Mouse (Mus musculus): ENCODE measurements around the gene Ltbp4.

Ltbp4 gene

DNA sequence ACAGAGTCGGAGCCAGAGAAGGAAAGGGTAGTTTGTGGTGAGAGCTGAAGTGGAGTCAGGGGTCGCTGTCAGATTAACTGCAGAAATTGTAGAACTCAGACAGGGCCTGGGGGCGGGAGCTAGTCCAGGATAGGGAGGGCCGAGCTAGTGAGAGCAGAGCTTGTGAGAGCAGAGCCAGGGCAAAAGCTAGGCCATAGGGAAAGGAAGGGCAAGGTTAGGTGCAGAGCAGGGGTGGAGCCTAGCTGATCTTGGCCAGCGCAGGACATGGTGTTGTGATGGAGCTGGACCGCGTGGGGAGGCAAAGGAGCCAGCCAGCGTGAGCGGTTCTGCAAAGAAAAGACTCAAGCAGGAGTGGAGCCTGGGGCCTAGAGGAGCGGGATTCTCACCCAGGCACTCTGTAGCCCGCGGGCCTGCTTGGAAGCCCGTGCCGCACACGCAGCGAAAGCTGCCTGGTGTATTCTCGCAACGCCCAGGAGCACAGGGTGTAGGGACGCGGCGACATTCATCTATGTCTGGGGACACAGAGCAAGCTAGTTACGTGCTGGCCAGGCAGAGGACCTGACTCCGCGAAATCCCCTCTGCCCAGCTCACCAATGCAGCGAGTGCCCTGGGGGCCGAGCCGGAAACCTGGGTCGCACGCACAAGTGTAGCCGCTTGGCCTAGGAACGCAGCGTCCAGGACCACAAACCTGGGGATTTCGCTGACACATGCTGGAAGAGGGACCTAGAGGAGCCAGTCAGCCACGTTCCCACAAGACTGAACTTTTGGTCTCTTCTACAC is 11.2 kb downstream of the Ltbp4 start:
- DNase-seq: peak; percentile 35

DNA sequence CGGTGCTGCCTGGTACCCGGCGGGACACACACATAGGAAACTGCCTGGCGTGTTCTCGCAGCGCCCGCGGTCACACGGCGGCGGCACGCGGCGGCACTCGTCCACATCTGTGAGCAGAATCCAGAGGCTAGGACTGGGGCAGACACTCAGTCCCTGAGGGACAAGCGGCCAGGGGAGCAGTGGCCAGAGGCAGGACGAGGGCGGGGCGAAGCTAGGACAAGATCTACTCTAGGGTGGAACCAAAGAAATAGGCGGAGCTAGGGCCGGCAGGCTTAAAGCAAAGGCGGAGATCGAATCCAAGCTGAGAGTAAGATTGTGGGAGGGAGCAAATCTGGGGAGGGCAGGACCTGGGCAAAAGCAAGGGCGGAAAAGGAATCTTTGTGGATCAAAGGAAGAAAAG is 11.8 kb downstream of the Ltbp4 start:
- peak; percentile 79 for DNase-seq

GRCm38 (mm10) chr7:27324928-27325327 is 12.6 kb downstream of the Ltbp4 start:
- DNase-seq: no peak

DNA sequence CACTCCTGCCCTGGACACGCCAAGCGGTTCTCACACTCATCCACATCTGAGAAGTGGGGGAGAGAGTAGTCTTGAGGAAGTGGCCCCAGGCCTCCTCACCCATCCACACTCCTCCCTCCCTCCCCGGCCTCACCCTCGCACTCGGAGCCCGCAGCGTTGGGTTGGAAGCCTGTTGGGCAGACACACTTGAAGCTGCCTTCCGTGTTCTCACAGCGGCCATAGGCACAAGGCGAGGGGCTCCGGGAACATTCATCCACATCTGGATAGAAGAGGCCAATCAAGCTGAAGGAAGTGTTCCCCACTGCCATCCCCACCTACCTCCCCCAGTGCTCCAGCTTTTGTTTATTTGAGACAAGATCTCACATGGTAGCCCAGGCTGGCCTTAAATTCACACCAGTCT is 13.3 kb downstream of the Ltbp4 start:
- DNase-seq: no peak

DNA sequence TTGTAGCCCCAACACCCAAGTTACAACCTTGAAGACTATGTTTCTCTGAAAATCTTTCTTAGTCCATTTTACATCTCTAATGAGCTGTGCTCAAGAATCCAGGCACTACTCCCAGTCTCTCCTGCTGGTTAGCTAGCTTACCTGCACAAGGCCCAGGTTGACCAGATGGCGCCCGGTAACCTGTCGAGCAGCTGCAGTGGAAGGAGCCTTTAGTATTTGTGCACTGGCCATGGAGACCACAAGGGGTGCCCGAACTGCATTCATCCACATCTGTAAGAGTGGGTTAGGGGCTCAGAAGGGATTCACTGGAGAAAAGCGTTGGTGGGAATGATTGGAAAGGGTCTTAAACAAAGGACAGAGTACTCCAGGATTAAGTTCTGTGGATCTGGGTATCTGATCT is 14.5 kb downstream of the Ltbp4 start:
- no peak for DNase-seq

- DNase-seq: no peak
Observed at GRCm38 (mm10) chr7:27322291-27322690, 15.2 kb downstream of the Ltbp4 start.

DNA sequence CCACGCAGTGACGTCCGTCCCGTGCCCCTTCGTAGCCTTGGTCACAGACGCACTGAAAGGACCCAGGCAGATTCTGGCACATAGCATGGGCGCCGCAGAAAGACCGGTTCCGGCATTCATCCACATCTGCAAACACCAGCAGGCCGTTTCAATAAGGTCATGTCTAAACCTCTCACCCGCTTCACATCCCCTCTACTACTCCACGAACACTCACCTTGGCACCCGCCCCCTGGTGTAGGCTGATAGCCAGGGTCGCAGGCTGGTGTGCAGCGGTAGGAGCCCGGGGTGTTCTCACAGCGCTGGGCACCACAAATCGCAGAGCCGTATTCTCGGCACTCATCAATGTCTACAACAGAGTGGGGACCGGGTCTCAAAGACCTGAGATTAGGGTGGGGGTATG is 18.1 kb downstream of the Ltbp4 start:
- no peak for DNase-seq

DNA sequence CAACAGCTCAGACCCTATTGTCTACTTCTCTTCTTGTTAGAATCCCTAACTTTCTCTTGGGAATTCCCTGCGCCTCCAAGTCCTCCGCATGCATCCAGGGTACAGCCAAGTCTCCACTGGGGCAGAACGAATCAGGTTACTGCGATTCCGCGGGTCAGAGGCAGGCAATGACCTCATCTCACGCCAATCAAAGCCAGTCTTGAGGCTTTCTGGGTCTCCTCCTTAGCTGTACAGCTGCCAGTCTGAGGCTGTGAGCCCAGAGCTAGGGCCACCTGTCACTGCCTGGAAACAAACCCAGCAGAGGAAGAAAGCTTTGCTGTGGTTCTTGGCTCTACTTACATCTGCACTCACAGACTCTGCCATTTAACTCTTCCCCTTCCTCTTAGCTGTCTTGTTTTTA is 21.5 kb downstream of the Ltbp4 start:
- peak; percentile 50 for DNase-seq

- no peak for DNase-seq
Observed at GRCm38 (mm10) chr7:27314393-27314792, 23.1 kb downstream of the Ltbp4 start.

DNA sequence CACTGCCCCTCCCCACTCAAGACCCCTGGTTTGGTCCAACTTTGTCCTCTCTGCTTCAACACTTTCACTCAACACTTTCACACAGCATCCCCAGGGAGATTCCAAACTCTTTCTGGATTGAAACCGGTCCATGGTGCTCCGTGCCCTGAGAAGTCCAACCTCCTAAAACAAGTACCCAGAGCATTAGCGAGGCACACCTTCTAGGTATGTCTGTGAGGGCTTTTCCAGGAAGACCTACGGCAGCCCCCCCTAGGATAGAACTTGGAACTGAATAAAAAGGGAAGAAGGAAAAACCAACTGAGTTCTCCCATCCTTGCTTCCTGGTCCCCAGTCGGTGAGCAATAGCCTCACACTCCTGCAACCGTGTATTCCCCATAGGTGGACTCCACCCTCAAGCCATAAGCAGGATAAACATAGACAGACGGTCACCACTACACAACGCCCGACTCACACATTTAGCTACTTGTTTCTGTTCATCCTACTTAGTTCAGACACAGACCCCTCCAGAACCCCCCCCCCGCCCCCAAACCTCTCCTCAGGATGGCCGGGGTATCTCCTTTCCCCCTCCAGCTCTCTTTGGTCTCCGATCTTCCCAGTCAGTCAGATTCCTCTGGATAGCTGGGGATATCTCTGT is 25.7 kb downstream of the Ltbp4 start:
- DNase-seq: no peak

- no peak for DNase-seq
Observed at GRCm38 (mm10) chr7:27310996-27311535, 26.4 kb downstream of the Ltbp4 start.

GRCm38 (mm10) chr7:27310306-27310705 is 27.2 kb downstream of the Ltbp4 start:
- DNase-seq: peak; percentile 53

- DNase-seq: no peak
Observed at GRCm38 (mm10) chr7:27309832-27310231, 27.7 kb downstream of the Ltbp4 start.

DNA sequence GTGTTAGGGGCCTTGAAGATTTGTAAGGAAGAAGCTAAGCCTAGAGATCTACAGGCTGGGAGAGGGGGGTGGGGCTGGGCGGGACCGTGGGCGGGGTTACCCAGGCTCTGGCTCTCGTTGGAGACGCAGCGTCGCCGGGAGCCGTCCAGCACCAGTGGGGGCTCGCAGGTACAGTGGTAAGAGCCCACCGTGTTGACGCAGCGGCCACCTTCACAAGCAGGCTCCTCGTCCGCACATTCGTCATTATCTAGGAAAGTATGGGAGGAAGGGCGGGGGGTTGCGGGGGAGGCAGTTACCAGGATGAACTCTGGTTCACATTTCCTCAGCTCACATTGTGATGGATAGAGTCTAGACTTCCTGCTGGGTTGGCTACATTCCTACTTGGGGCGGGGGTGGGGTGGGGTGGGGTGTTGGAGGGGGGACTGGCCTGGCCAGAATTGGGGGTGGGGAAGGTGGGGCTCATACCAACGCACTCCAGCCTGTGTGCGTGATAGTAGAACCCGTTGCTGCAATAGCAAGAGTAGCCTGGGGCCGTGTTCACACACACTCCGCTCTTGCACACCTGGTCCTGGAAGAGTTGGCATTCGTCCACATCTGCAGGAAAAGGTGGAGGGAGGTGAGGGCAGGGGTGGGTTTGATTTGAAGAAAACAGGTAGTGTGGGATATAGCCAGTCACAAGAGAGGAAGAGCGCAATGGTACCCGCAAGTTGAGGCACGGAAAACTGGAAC is 28.5 kb downstream of the Ltbp4 start:
- DNase-seq: peak; percentile 65

- DNase-seq: peak; percentile 37
Observed at GRCm38 (mm10) chr7:27307551-27307950, 29.9 kb downstream of the Ltbp4 start.

- no peak for DNase-seq
Observed at GRCm38 (mm10) chr7:27306161-27307160, 31.0 kb downstream of the Ltbp4 start.

GRCm38 (mm10) chr7:27305091-27305730 is 32.3 kb downstream of the Ltbp4 start:
- DNase-seq: no peak

GRCm38 (mm10) chr7:27302172-27302571 is 35.3 kb downstream of the Ltbp4 start:
- peak; percentile 79 for DNase-seq

DNA sequence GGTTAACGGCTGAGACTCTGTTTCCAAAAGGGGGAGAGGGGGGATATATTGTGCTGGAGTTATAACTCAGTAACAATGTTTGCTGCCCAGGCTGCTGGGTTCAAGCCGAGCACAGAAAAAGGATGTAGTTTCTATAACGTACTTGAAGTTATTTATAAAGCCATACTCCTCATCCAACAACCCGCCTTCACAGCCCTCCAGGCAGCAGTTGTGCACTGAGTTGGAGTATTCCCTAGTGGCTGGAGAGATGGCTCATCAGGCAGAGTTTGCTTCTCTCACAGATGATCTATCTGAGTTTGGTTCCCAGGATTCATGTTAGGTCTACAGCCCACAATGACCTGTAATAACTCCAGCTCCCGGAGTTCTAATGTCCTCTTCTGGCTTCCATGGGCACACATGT is 36.7 kb downstream of the Ltbp4 start:
- no peak for DNase-seq

GRCm38 (mm10) chr7:27300351-27300750 is 37.1 kb downstream of the Ltbp4 start:
- DNase-seq: no peak

- DNase-seq: no peak
Observed at GRCm38 (mm10) chr7:27298816-27299215, 38.7 kb downstream of the Ltbp4 start.

Data from embryo, embryonic 11 days (tissue).